Mouse (Mus musculus) thymus, adult 18-20 months (tissue): ENCODE measurements around the gene Dnm3.

Source experiments
- DNase-seq, 2 experiments: peaks; one replicate each; pipeline ENCODE4 v3.0.0; 2022; ENCODE audit warnings: mixed read lengths in 2 of 2

The Dnm3 gene

GRCm38 (mm10) chr1:161979536-161979935, 498.3 kb downstream of the Dnm3 start, which contains the start of gene 4930558K02Rik:
Gene 4930558K02Rik, minus strand, starts transcription at chr1:161979636.
- no peak for DNase-seq

GRCm38 (mm10) chr1:161978173-161978700, 499.6 kb downstream of the Dnm3 start:
- DNase-seq: no peak

GRCm38 (mm10) chr1:161977331-161977730, 500.5 kb downstream of the Dnm3 start:
- no peak for DNase-seq

GRCm38 (mm10) chr1:161976255-161977182, 501.3 kb downstream of the Dnm3 start:
- peak; percentile 24 to 68 for DNase-seq

- no peak for DNase-seq
Measured at GRCm38 (mm10) chr1:161972233-161972632, 505.6 kb downstream of the Dnm3 start.

GRCm38 (mm10) chr1:161970874-161971273, 507.0 kb downstream of the Dnm3 start:
- no peak for DNase-seq

GRCm38 (mm10) chr1:161968589-161969407, 509.0 kb downstream of the Dnm3 start, which contains the start of gene Pigc:
Gene Pigc, plus strand, starts transcription at chr1:161969186.
- DNase-seq: peak; percentile 83 to 84

GRCm38 (mm10) chr1:161967936-161968335, 509.9 kb downstream of the Dnm3 start:
- no peak for DNase-seq

- no peak for DNase-seq
Measured at GRCm38 (mm10) chr1:161962465-161963377, 515.1 kb downstream of the Dnm3 start.

GRCm38 (mm10) chr1:161957964-161958950, 519.6 kb downstream of the Dnm3 start:
- DNase-seq: no peak

GRCm38 (mm10) chr1:161955846-161956245, 522.0 kb downstream of the Dnm3 start:
- DNase-seq: no peak

GRCm38 (mm10) chr1:161952599-161952998, 525.2 kb downstream of the Dnm3 start:
- no peak for DNase-seq

GRCm38 (mm10) chr1:161951009-161951779, 526.6 kb downstream of the Dnm3 start:
- no peak for DNase-seq

GRCm38 (mm10) chr1:161942082-161942481, 535.8 kb downstream of the Dnm3 start:
- DNase-seq: no peak
